In the genomic region with DNA sequence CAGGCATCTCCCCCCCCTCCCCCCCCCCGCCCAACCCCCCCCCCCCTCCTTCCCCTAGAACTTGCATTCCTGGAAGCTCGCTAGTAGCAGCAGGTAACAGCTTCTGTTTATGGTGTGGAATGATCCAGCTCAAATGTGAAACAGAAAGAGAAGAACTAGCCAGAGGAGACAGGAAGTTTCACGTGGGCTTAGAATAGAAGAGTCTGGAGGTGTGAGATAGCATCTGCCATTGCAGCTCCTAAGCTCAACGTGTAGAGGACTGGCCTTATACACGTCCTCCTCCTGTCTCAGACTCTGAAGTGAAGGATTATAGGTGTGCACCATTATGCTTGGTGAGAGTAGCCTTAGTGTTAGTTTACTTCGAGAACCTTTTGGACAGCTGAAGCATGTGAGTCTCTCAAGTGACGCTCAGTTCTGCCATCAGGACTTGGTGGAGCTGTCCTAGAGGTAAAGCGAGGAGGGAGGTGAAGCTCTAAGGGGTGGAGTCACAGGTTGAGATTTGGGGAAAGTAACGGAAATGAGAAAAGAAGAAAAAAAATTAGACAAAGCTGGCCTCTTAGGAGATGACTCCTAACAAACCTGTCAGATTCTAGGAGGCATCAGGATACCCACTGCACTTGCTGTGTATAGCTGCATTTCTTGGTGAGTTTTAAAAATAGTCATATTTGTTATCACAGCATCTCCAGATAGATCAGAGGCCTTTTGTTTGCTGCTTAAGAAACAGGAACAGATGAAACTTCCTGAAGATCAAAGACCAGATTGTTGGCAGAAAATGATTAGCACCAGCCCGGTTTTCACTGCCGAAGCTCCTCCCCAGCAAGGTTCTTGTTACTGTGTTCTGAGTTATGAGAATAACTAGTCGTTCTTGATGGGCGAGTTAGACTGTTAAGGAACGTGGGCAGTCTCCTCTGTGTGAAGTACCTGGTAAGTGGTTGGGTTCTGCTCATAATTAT, we compare ENCODE assay signal across 15 mouse cellular contexts. TPM values are rescaled to one million over a fixed set of nuclear protein-coding genes. Genes with fewer than 3 reads are reported as not detected.
DNase-seq lines count a peak whose midpoint lies in the region; ATAC-seq lines count a peak whose summit lies in the region.
"Had no signal": no experiment of that assay in that cellular context is flagged by ENCODE, and none has a peak within 500 bp of the region (broad histone marks: within the 10 kb centered on the region; RNA-seq: fewer than 3 reads in every experiment).

No protein-coding gene starts in this region.

- ATAC-seq in frontal cortex, adult (ENCODE audit: low TSS enrichment), result peak; percentile 69
- ATAC-seq in monocyte, adult 5-6 weeks (replicated peaks; ENCODE audit: insufficient number of reproducible peaks, low FRiP score, low TSS enrichment, poor library complexity, severe bottlenecking), result 0 out of 2 replicates have a peak, but pooled peaks have one; percentile 22
- ATAC-seq: forebrain, postnatal 0 days had no signal

- DNase-seq in frontal cortex, postnatal 25 days (ENCODE audit: low spot score in 2 of 2), result no peak
- peak; percentile 4 for DNase-seq in spleen, postnatal 36 days (ENCODE audit: low spot score in 2 of 2)
- DNase-seq in spleen, adult 12 weeks (ENCODE audit: low spot score), result no peak
- no peak for DNase-seq in midbrain, embryonic 10.5 days (ENCODE audit: low spot score)
- DNase-seq in cerebellum, postnatal 10 days, result no peak
- no peak for DNase-seq in left cerebral cortex, adult 11 months (ENCODE audit: low spot score)
- DNase-seq: cerebellum, adult 18-20 months; forebrain, postnatal 0 days; gastrocnemius, postnatal 25 days; liver, embryonic 13.5 days had no signal

- H3K27me3 ChIP-seq in midbrain, embryonic 10.5 days (ENCODE audit: low read depth, poor library complexity, severe bottlenecking), result no peaks in the 10 kb centered on the region
- H3K27me3 ChIP-seq: heart, embryonic 15.5 days; hindbrain, embryonic 15.5 days; liver, embryonic 13.5 days had no signal

- WGBS in midbrain, embryonic 10.5 days, result 78% methylated on average over 13 of the region's 14 CpGs

- no peak overlapping the region for H3K27ac ChIP-seq in midbrain, embryonic 10.5 days (replicated peaks)
- H3K27ac ChIP-seq: heart, embryonic 15.5 days; hindbrain, embryonic 15.5 days; liver, embryonic 13.5 days; macrophage had no signal

- H3K36me3 ChIP-seq in midbrain, embryonic 10.5 days, result no peaks in the 10 kb centered on the region
- H3K36me3 ChIP-seq: heart, embryonic 15.5 days; hindbrain, embryonic 15.5 days; liver, embryonic 13.5 days had no signal

- H3K4me1 ChIP-seq in midbrain, embryonic 10.5 days, result no peaks in the 10 kb centered on the region
- H3K4me1 ChIP-seq: heart, embryonic 15.5 days; hindbrain, embryonic 15.5 days; liver, embryonic 13.5 days had no signal

- no peak overlapping the region for H3K4me3 ChIP-seq in midbrain, embryonic 10.5 days
- H3K4me3 ChIP-seq: heart, embryonic 15.5 days; hindbrain, embryonic 15.5 days; liver, embryonic 13.5 days had no signal

- no peaks in the 10 kb centered on the region; the same call in 1 of the 2 replicates for H3K9me3 ChIP-seq in midbrain, embryonic 10.5 days (replicated peaks)
- H3K9me3 ChIP-seq: heart, embryonic 15.5 days; hindbrain, embryonic 15.5 days; liver, embryonic 13.5 days had no signal

RNA-seq across cellular contexts. Expression of a gene that starts 30.1 kb away (rescaled TPM):
- 7.6 to 22.8 TPM (median 13.8 TPM) in 3 replicates for total RNA-seq in monocyte, adult 5-6 weeks (2017)
- polyA plus RNA-seq in midbrain, embryonic 10.5 days (2016; fragmentation: Nextera tagmentation; extraction: Ambion mirVana), result 4.3 and 5.0 TPM in 2 replicates

Comparison
In these comparisons a context has a peak if more than half of its experiments do, and no peak if none do; other contexts are left out.
1. DNase-seq: peak in spleen, postnatal 36 days (2 of 2); none in frontal cortex, postnatal 25 days (0 of 2), spleen, adult 12 weeks (single experiment), midbrain, embryonic 10.5 days (single experiment), cerebellum, postnatal 10 days (0 of 2) and left cerebral cortex, adult 11 months (single experiment).